Mouse (Mus musculus): ENCODE measurements around the gene Erbb3.

DNA sequence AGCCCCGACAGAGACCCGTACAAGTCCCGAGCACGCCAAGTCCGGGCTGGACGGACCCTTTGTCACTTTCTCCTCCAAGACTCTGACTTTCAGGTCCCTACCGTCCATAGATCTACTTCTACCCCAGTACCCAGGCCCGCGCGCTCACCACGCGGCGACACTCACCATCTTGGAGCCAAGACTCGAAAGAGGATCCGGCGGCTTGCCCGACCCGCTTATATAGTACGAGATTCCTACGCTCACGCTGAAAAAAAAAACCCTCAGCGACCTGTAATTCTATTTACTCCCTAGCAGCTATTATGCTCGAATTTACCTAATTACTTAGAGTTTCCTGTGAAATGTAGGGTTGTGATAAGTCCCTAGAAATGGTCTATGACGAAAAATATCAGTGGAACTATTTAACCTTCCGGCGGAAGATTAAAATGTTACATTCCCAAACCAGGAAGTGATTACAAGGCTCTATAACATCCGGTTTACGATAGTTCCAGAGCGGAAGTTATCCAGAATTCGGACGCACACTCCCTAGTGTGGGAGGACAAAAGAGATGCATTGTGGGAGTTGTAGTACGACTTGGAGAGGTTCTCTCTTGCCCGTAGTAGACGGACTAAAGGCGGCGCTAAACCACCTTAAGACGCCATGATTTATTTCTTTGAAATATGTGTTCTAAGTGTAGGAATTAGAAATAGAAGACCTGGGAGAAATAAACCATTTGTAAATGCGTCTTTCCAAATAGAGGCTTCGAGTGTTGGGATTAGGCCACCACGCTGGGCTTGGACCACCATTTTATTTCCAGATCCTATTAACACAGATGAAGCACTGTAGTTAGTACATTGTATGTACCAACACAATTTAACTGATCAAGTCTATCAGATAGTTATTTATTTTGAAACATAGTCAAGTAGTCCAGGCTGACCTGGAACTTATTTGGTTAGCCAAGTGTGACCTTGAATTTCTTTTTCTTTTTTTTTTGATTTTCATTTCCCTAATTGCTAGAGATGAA, 37.2 kb upstream of the Erbb3 start, which contains the start of gene Rps26:
- TF ChIP-seq CTCF (conservative IDR thresholded peaks at IDR 0.05; ENCODE audit: insufficient read depth, insufficient read length, low read depth, low read length) (peak; percentile 55), POLR2A (IDR thresholded peaks at IDR 0.05; ENCODE audit: low read depth, low read length) (peak; percentile 85)
